Mouse (Mus musculus) ES-E14 (cell line): ENCODE results near the gene Epn3. TPM values are rescaled to one million over a fixed set of nuclear protein-coding genes. Genes with fewer than 3 reads are reported as not detected.

Experiments used
- DNase-seq: peaks from one replicate; pipeline ENCODE4 v3.0.0-alpha.2; 2013; ENCODE audit warnings: low read depth, low spot score
- H3K27ac ChIP-seq: 2 replicates; pipeline ENCODE4 v1.5.1; 2012; ENCODE audit warnings: low read depth, mild to moderate bottlenecking, low read length, moderate library complexity, mixed read lengths; ENCODE audit not compliant: poor library complexity, insufficient read depth, severe bottlenecking
- H3K36me3 ChIP-seq: 2 replicates; pipeline ENCODE4 v1.6.1; 2012; ENCODE audit warnings: mild to moderate bottlenecking, low read length, moderate library complexity, mixed read lengths; ENCODE audit not compliant: control insufficient read depth, poor library complexity, insufficient read depth, severe bottlenecking
- H3K4me1 ChIP-seq, 2 experiments: fragments of 150-350 bp in 1 of 2; sonication (generic) in 1 of 2; 2 replicates each; pipeline ENCODE4 v1.6.1; 2012; ENCODE audit warnings: low read length in 2 of 2, mild to moderate bottlenecking in 1 of 2, mixed read lengths in 1 of 2; ENCODE audit not compliant: control insufficient read depth in 2 of 2, insufficient read depth in 2 of 2, poor library complexity in 1 of 2
- H3K4me3 ChIP-seq, 2 experiments: fragments of 150-350 bp in 1 of 2; sonication (generic) in 1 of 2; 2 replicates each; pipeline ENCODE4 v1.5.1; 2012; ENCODE audit warnings: low read length in 2 of 2, low read depth in 1 of 2, mild to moderate bottlenecking in 1 of 2, mixed read lengths in 1 of 2; ENCODE audit not compliant: insufficient read depth in 1 of 2, poor library complexity in 1 of 2, severe bottlenecking in 1 of 2
- H3K9ac ChIP-seq: 2 replicates; pipeline ENCODE4 v1.6.1; 2012; ENCODE audit warnings: low read depth, mild to moderate bottlenecking, low read length, mixed read lengths; ENCODE audit not compliant: poor library complexity, insufficient read depth, severe bottlenecking
- H3K9me3 ChIP-seq: fragments of 150-350 bp; sonication (generic); 2 replicates; pipeline ENCODE4 v1.6.1; 2012; ENCODE audit warnings: low read depth, mild to moderate bottlenecking, low read length; ENCODE audit not compliant: control insufficient read depth, insufficient read depth
- CHD2 ChIP-seq: IDR thresholded peaks from 2 replicates; pipeline ENCODE4 v1.6.1; 2014; ENCODE audit warnings: mild to moderate bottlenecking, low read depth, low read length, inconsistent platforms
- HCFC1 ChIP-seq: IDR thresholded peaks from 2 replicates; pipeline ENCODE4 v1.6.1; 2012; ENCODE audit warnings: low read length, inconsistent platforms, borderline replicate concordance; ENCODE audit not compliant: insufficient read depth
- MAFK ChIP-seq: IDR thresholded peaks from 2 replicates; pipeline ENCODE4 v1.6.1; 2014; ENCODE audit warnings: mild to moderate bottlenecking, low read depth, low read length, inconsistent platforms; ENCODE audit not compliant: insufficient read depth
- ZC3H11A ChIP-seq: IDR thresholded peaks from 2 replicates; pipeline ENCODE4 v1.6.1; 2012; ENCODE audit warnings: low read depth, mild to moderate bottlenecking, inconsistent platforms, low read length, borderline replicate concordance
- ZNF384 ChIP-seq: IDR thresholded peaks from 2 replicates; pipeline ENCODE4 v1.6.1; 2012; ENCODE audit warnings: low read depth, low read length, inconsistent platforms
- in situ Hi-C, 2 experiments: fragments of 600-800 bp; cut with MboI; formaldehyde crosslinking; loops; one replicate each; pipeline ENCODE4 v1.15.1; 2025; ENCODE audit warnings: low sequenced_read_pairs in 2 of 2, inconsistent platforms in 1 of 2; ENCODE audit not compliant: unreplicated experiment in 2 of 2
- total RNA-seq: library from RNA; depleted of rRNA; stranded (reverse); fragments of 300-350 nt; gene quantifications from 2 replicates; pipeline ENCODE4 v1.2.3, GENCODE M21; 2012

Gene Epn3
- total RNA-seq, 1 experiment = 1.7 TPM

- Histone ChIP-seq H3K9ac (no peak overlapping the region), H3K36me3 (no peaks in the 10 kb centered on the region), H3K27ac (no peak overlapping the region), H3K4me3 (peak overlapping the region; percentile 64 to 88; a peak in 3 of 4 replicates), H3K9me3 (no peaks in the 10 kb centered on the region), H3K4me1 (peaks cover 0 to 8% of the 10 kb centered on the region in 2 experiments; a peak in 3 of 4 replicates)
- no peak for TF ChIP-seq MAFK
- no peak for TF ChIP-seq ZC3H11A
- no peak for TF ChIP-seq ZNF384
- no peak for TF ChIP-seq HCFC1
- TF ChIP-seq CHD2 = no peak
- no peak for DNase-seq
- in situ Hi-C loops = no loop called here
These were observed 25.2 kb downstream of the Epn3 start for GRCm38 (mm10) chr11:94474544-94474910.

- in situ Hi-C loops = no loop called here
- peaks cover 0 to 14% of the 10 kb centered on the region in 2 experiments; a peak in 3 of 4 replicates for H3K4me1 ChIP-seq
These were observed 25.8 kb downstream of the Epn3 start, which contains the start of gene Cacna1g for GRCm38 (mm10) chr11:94473707-94474543. Cacna1g (minus strand) TSS chr11:94474198.

GRCm38 (mm10) chr11:94472916-94473706 is 26.7 kb downstream of the Epn3 start:
- Histone ChIP-seq H3K36me3 (no peaks in the 10 kb centered on the region), H3K4me3 (peak overlapping the region; percentile 64 to 88), H3K9me3 (no peaks in the 10 kb centered on the region), H3K9ac (peak overlapping the region; percentile 37; the same call in 1 of the 2 replicates), H3K27ac (no peak overlapping the region), H3K4me1 (peaks cover 0 to 15% of the 10 kb centered on the region in 2 experiments; a peak in 3 of 4 replicates)
- TF ChIP-seq ZNF384 (no peak), ZC3H11A (no peak), HCFC1 (no peak), MAFK (no peak), CHD2 (no peak)
- in situ Hi-C loops = no loop called here
- no peak for DNase-seq

More at GRCm38 (mm10) chr11:94473707-94474543, 25.8 kb downstream of the Epn3 start, which contains the start of gene Cacna1g:
- Histone ChIP-seq H3K36me3 (no peaks in the 10 kb centered on the region), H3K27ac (no peak within 1 kb of the TSS), H3K4me3 (peak within 1 kb of the TSS; percentile 64 to 88), H3K9me3 (no peaks in the 10 kb centered on the region), H3K9ac (peak within 1 kb of the TSS; percentile 68; the same call in 1 of the 2 replicates)
- peak; percentile 63 for DNase-seq
- TF ChIP-seq HCFC1 (no peak), MAFK (no peak), ZC3H11A (no peak), CHD2 (no peak), ZNF384 (no peak)

- in situ Hi-C loops = no loop called here
- no peaks in the 10 kb centered on the region for H3K9me3 ChIP-seq
- H3K27ac ChIP-seq = no peak overlapping the region
- H3K36me3 ChIP-seq = no peaks in the 10 kb centered on the region
- H3K9ac ChIP-seq = no peak overlapping the region
- peaks cover 0 to 17% of the 10 kb centered on the region in 2 experiments; a peak in 3 of 4 replicates for H3K4me1 ChIP-seq
- DNase-seq = no peak
- peak overlapping the region; percentile 64 to 88; a peak in 3 of 4 replicates for H3K4me3 ChIP-seq
- TF ChIP-seq ZNF384 (no peak), MAFK (no peak), CHD2 (no peak), ZC3H11A (no peak), HCFC1 (no peak)
These were observed 27.2 kb downstream of the Epn3 start for GRCm38 (mm10) chr11:94472585-94472915.
